Mouse (Mus musculus): ENCODE data around the gene Aqp6.

GRCm38 (mm10) chr15:99586525-99586924 is 14.7 kb upstream of the Aqp6 start:
- TF ChIP-seq FLI1 (IDR thresholded peaks at IDR 0.05; ENCODE audit: low read length) (no peak), GATA1 (IDR thresholded peaks at IDR 0.05; ENCODE audit: borderline replicate concordance, low read length) (no peak)
